Mouse (Mus musculus): ENCODE results near the gene Cd300lf. TPM values are rescaled to one million over a fixed set of nuclear protein-coding genes. Genes with fewer than 3 reads are reported as not detected.

The Cd300lf gene
- polyA plus RNA-seq, 1 experiment, result not detected

GRCm38 (mm10) chr11:115077436-115077835 is 56.4 kb downstream of the Cd300lf start:
- no peak for TF ChIP-seq GATA1 (IDR thresholded peaks at IDR 0.05; ENCODE audit: low read length)

DNA sequence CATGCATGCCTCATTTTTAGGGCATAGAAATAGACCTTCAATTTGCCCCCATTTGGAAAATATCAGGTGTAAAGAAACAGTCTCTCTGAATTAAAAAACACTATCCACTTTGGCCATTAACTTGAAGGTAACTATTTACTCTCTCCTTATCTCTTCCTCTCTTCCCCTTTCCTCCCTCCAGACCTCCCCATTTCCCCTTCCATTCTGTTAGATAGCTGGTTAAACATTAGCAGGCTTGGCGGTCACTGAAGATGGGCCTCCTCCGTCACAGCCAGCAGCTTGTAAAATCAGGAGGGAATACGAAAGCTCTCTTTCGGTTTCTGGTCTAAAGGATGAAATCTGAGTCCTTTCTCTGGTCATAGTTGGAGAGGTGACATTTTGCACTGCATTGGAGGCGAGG is 57.9 kb downstream of the Cd300lf start:
- TF ChIP-seq GATA1 (IDR thresholded peaks at IDR 0.05; ENCODE audit: low read length), result no peak

- TF ChIP-seq GATA1 (IDR thresholded peaks at IDR 0.05; ENCODE audit: low read length), result no peak
Measured at GRCm38 (mm10) chr11:115075407-115075806, 58.4 kb downstream of the Cd300lf start.

DNA sequence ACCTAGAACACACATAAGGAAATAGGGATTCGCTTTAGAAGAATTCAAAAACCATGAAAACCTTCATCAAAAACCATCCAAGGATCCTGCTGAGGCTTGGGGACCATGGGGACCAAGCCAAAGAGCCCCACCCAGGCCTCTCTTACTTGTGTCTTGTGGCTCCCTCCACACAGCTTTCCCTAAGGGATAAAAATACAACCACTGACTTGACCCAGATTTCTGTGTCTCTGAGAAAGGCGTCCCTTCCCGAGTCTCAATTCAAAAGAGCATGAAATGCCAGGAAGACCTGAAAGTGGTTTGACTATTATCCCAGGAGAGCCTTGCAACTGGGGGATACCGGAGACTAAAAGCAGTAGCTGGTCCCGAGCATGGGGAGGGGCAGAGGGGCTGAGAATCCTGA is 60.8 kb downstream of the Cd300lf start:
- TF ChIP-seq GATA1 (IDR thresholded peaks at IDR 0.05; ENCODE audit: low read length), result no peak

DNA sequence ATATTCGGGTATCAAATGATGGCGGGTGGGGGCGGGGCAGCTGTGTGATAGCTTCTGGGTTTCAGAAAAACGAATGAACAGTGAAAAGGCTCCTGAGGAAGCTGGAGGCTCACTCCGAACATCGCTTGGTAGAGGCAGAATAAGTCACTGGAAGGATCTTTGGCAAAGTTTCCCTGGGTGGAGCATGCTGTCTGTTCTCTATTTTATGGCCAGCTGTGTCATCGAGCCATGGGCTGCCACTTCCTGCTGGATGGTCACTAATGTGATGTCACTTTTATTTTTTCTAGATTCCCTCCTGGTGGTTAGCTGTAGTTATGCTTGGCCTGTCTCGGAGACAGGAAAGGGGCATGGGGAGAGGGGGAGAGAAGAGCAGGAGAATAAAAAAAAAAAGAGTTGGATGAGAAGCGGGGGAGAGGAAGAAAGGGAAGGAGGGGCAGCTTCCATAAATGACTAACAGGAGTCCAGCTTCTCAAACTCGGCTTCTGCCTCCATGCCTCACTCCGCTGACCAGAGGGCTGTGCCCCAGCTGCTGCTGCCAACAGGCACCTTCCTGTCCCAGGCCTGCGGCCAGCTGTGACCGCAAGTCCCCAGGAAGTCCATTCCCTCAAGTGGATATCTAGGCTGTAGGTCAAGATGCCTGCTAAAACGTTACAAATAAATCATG is 62.0 kb downstream of the Cd300lf start:
- TF ChIP-seq GATA1 (IDR thresholded peaks at IDR 0.05; ENCODE audit: low read length), result no peak

DNA sequence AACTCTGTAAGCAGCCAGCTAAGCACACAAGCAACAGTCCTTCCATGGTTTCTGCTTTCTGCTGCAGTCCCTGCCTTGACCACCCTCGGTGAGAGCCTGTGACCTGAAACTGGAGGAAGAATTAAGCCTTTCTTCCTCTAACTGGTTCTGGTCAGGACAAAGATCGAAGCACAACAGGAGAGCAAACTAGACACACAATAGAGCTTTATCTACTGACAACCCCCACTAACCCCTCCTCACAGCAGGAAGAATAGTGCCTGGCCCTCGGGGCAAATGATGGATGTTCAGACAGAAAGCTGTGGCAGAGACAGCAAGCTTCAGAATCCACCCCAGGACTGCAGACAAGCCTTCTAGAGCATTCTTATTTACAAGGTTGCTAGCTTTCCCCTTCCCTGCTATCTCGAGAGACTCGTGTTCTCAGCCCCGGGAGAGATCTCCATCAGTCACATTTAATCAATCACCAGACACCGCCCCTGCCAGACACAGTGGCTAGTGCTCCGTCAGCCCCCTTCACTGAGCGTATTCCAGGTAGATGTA is 62.7 kb downstream of the Cd300lf start:
- TF ChIP-seq GATA1 (IDR thresholded peaks at IDR 0.05; ENCODE audit: low read length), result no peak

- TF ChIP-seq GATA1 (IDR thresholded peaks at IDR 0.05; ENCODE audit: low read length), result no peak
Measured at GRCm38 (mm10) chr11:115066768-115067167, 67.0 kb downstream of the Cd300lf start.

Other genes starting within 250 kb of the Cd300lf start
- gene Cd300a, start 244.0 kb downstream of the Cd300lf start, polyA plus RNA-seq (2012), result not detected in 2 replicates
- not detected in 2 replicates for gene Cd300lb, start 199.6 kb downstream of the Cd300lf start, polyA plus RNA-seq (2012)
- not detected in 2 replicates for gene Cd300c, start 164.8 kb downstream of the Cd300lf start, polyA plus RNA-seq (2012)
- gene Cd300ld, start 144.1 kb downstream of the Cd300lf start, polyA plus RNA-seq (2012), result not detected in 2 replicates
- not detected in 2 replicates for gene Cd300c2, start 132.1 kb downstream of the Cd300lf start, polyA plus RNA-seq (2012)
- not detected in 2 replicates for gene Cd300ld2, start 117.8 kb downstream of the Cd300lf start, polyA plus RNA-seq (2012)
- gene Cd300ld4, start 107.0 kb downstream of the Cd300lf start, polyA plus RNA-seq (2012), result not detected in 2 replicates
- gene Cd300ld5, start 96.2 kb downstream of the Cd300lf start, polyA plus RNA-seq (2012), result not detected in 2 replicates
- not detected in 2 replicates for gene Cd300ld3, start 85.6 kb downstream of the Cd300lf start, polyA plus RNA-seq (2012)
- not detected in 2 replicates for gene Cd300e, start 71.8 kb downstream of the Cd300lf start, polyA plus RNA-seq (2012)
- gene Rab37, start 42.6 kb downstream of the Cd300lf start, polyA plus RNA-seq (2012), result 1.3 and 1.4 TPM in 2 replicates
- 237 and 268 TPM in 2 replicates for gene Slc9a3r1, start 29.3 kb upstream of the Cd300lf start, polyA plus RNA-seq (2012)
- 19.0 and 20.7 TPM in 2 replicates for gene Tmem104, start 53.5 kb upstream of the Cd300lf start, polyA plus RNA-seq (2012)
- gene Nat9, start 53.9 kb upstream of the Cd300lf start, polyA plus RNA-seq (2012), result 33.7 and 35.0 TPM in 2 replicates
- gene Grin2c, start 133.3 kb upstream of the Cd300lf start, polyA plus RNA-seq (2012), result not detected in 2 replicates
- gene Fdxr, start 143.1 kb upstream of the Cd300lf start, polyA plus RNA-seq (2012), result 43.5 and 49.9 TPM in 2 replicates
- gene Fads6, start 163.7 kb upstream of the Cd300lf start, polyA plus RNA-seq (2012), result not detected in 2 replicates
- not detected in 2 replicates for gene Otop2, start 173.2 kb upstream of the Cd300lf start, polyA plus RNA-seq (2012)
- gene Ush1g, start 188.0 kb upstream of the Cd300lf start, polyA plus RNA-seq (2012), result not detected in 2 replicates
- gene Otop3, start 200.7 kb upstream of the Cd300lf start, polyA plus RNA-seq (2012), result not detected in 2 replicates
- not detected in 2 replicates for gene Hid1, start 233.8 kb upstream of the Cd300lf start, polyA plus RNA-seq (2012)
- not detected in 2 replicates for gene Cdr2l, start 247.9 kb upstream of the Cd300lf start, polyA plus RNA-seq (2012)

Data from G1E-ER4 (cell line).